Mouse (Mus musculus) 3134 (cell line): ENCODE measurements around the gene Thnsl2.

Source experiments
- DNase-seq: peaks from one replicate; pipeline ENCODE4 v3.0.0-alpha.2; 2011; ENCODE audit warnings: low spot score; ENCODE audit not compliant: insufficient read length; ENCODE audit errors: extremely low read depth

Gene Thnsl2

GRCm38 (mm10) chr6:71135031-71135430, 9.2 kb downstream of the Thnsl2 start:
- no peak for DNase-seq

DNA sequence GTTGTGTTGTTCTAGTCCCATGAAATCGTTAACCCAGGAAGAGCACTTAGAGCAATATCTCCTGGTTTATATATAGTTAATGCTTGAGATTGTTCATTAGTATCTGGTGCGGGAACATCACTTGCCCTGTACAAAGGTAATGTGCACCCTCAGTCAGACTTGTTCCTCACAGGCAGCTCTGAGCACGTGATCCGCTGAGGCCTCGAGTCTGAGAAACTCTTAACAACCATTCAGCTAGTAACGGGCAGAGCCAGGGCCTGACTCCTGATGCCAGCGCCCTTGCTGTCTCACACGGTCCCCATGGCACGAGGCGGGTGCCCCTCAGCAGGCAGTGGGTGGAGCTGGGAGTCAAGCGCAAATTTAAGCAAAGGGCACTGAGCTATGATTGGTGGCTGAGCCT, 10.7 kb downstream of the Thnsl2 start:
- DNase-seq, result no peak

GRCm38 (mm10) chr6:71131038-71131437, 13.2 kb downstream of the Thnsl2 start:
- DNase-seq, result no peak

DNA sequence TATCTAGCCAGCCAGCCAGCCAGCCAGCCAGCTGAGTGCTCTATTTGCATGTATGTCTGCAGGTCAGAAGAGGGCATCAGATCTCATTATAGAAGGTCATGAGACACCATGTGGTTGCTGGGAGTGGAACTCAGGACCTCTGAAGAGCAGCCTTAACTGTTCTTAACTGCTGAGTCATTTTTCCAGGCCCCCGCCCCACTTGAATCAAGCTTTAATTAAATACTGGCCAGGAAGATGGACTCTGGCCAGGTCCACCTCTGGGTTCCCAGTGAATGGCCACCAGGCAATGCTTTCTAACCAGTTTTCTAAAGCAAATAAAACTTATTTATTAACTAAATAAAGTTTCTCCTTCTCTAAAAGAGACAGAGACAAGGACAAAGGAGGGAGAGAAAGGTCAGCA, 14.0 kb downstream of the Thnsl2 start:
- no peak for DNase-seq

DNA sequence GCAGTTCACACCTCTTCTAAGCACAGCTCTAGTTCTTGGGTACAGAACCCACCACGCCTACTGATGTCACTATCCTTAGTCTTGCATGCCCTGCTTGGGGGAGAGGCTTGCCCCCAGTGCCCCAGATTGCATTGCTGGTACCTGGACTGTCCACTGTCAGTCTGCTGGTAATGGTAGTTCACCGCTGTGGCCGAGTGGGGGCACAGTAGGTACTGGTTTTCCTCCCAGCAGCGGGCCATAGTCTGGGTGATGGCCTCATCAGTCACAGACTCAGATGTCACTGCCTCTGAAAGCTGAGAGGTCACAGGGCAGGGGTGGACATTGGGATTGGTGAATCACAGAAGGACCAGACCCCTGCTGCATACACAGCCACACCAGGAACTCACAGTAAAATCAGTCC, 15.2 kb downstream of the Thnsl2 start:
- DNase-seq, result no peak

DNA sequence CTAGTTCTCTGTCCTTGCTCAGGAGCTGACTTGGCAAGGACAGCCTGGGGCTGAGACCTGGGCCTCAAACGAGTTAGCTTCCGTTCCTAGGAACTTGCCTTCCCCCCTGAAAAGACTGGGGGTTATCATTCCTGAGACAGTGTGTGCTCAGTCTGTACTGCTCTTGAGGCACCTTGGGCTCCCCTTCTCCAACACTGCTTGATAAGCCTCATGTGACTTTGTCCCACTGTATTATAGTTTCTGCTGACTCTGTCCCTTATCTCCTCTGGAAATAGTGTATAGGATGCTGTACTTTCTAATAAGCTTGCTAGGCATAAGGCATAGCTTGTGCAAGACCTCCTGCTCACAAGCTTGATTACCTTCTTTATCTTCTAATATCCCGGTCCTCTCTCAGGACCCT, 17.9 kb downstream of the Thnsl2 start:
- DNase-seq, result no peak

DNA sequence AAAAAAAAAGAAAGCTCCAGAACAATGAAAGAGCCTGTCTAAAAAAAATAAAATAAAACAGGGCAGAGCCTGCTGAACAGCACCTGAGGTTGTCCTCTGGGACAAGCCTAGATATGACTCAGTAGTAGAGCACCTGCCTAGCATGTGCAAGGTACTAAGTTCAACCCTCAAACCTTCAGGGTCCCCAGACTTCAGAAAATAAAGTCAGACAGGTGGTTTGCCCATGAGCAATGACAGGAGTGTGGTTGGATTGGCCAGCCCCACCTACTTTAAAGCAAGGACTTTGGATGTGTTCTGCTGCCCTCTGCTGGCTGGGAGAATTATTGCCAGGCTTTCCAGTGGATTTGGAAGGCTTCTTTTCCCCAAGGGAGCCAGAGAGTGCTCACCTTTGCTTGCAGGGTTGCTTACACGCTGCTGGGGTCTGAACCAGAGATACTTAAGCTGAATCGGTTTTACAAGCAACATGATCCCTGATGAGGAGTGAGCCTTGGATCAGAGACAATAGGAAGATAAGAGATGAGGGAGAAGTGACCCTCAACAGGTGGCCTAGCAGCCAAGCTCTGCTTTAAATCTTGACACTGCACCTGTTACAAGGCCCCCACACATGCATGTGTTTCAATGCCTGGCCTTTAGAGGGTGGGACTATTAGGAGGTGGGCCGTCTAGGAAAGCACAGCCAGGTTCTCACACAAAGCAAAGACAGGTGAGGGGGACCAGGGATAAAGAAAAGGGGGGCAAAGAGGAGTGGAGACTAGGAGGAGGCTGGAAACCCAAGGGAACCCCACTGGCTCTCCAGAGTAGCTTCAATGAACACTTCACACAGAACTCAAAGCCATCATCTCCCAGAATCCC, 19.0 kb downstream of the Thnsl2 start:
- no peak for DNase-seq

DNA sequence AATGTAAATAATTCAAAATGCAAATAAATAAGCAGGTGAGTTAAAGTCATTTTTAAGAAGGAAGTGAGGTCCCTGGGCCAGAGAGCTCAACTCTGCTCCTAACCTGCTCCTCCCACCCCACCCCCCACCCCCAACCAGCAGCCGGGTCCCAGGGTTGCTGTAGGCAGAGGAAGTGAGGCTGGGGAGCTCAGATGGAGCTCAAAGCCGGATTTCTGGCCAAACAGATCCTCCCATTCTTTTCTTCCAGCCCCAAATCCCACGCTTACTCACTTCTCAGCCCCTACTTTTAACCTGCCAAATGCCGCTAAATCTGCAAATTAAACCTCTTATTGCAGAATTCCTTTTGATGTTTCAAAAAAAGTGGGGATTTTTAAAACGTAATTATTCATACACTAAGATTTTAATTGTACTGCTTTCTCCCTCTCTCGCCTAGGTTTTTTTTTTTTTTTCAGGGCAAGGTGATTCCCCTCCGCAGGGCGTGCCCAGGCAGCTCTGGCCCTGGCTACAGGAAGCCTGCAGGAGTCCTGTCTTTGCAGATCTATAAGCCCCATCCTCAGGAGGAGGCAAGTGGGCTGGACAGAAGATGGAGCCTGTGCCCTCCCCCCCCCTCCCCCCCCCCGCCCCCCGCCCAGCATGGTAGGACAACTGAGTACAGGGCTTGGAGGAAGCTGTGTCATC, 24.5 kb downstream of the Thnsl2 start:
- no peak for DNase-seq

DNA sequence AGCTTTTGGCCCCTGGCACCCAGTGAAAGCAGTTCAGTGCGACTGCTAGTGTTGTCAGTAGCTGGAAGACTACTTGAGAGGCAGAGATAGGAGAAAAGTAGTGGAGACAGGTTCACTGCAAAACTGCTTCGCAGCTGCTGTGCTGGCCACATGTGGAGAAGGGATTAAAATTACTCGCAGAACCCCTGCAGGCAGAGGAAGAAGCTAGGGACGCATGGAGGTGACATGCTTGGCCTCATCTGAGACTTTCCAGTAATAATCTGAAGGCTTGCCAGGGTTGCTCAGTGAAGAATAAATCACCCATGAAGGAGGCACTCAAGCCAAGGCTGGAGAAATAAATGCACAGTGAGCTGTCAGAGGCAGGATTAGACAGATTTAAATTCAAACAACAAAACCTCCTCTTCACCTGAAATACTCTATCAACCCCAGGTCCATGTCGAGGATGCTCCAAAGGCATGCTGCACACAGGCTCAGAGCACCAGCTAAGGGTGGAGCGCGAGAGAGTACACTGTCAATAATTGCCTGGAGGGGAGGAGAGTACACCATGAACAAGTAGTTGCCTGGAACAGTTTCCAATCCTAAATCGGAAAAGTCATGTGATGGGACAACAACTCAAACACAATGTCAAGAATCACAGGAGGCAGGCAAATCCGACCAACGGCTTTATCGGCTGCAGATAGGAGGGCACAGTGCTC, 32.7 kb downstream of the Thnsl2 start:
- no peak for DNase-seq

DNA sequence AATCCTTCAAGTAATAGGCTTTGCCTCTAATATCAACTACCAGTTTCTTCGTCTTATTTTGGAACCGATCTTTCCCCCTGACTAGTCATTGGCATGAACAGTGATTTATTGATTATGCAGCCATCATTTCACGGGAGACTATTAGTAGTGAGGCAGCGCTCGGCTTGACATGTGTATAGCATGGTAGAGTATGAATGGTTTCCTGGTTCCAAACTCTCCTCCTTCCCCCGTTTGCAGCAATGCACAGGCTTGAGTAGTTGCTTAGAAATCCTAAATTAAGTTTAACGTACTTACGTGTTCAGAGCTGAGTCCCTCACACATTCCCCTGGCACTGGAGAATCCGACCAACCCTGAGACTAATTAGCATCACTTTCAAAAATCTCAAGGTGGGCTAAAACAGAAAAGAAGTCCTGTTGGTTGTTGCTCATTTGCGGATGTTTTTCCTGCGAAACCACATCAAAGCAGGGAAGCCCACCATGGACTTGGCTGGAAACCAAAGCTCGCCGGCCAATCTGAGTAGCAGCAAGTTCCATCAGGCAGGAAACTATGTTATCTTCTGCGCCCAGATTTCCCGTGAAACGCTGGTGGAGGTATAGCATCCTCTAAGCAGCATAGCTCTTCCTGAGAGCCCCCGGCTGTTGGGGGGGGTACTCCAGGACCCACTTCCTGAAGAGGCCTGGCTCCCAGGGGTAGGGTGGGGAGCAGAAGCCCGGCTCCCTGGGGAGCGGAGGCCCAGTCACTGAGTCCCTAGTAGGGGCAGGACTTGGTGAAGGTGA, 37.9 kb downstream of the Thnsl2 start:
- DNase-seq, result no peak

GRCm38 (mm10) chr6:71096126-71096525, 48.1 kb downstream of the Thnsl2 start:
- no peak for DNase-seq

- no peak for DNase-seq
These were observed 49.5 kb downstream of the Thnsl2 start for GRCm38 (mm10) chr6:71094693-71095092.

GRCm38 (mm10) chr6:71093686-71094085, 50.6 kb downstream of the Thnsl2 start:
- no peak for DNase-seq

- DNase-seq, result no peak
These were observed 53.8 kb downstream of the Thnsl2 start for GRCm38 (mm10) chr6:71090475-71090874.

DNA sequence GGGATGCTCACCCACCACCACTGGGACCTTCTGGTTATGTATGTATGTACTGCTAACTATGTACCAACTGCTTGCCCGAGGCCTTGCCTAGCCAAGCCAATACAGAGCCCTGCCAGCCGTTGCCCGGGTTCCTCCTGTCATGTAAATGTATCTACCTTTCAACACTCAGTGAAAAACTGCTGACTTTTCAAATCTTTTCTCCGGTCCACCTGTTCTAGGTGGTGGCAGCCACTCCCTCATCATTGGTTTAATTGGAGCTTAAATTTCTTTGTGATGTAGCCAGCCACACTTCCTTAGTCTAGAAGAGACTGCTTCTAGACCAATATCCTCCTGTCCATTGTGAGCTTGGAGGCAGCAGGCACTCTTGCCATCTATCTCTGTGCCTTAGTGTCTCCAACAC, 54.5 kb downstream of the Thnsl2 start:
- DNase-seq, result no peak

- no peak for DNase-seq
These were observed 55.2 kb downstream of the Thnsl2 start for GRCm38 (mm10) chr6:71088992-71089391.

DNA sequence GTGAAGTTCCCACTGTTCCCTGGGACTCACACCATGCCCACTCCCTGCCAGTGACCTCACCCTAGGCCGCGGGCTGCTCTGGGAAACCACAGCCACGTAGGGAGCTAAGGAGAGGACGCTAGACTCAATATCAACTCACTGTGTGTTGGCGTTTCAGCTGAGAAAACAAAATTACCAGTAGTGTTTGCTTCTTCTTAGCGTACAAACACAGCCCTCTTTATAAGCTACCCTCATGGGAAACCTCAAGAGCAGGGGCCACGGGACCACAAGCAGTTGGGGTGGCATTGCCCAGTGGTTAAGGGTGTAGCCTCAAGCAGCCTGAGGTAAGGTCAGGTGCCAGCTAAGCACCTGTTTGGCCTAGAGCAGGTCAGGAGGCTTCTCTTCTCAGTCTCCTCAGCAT, 60.8 kb downstream of the Thnsl2 start:
- DNase-seq, result no peak

DNA sequence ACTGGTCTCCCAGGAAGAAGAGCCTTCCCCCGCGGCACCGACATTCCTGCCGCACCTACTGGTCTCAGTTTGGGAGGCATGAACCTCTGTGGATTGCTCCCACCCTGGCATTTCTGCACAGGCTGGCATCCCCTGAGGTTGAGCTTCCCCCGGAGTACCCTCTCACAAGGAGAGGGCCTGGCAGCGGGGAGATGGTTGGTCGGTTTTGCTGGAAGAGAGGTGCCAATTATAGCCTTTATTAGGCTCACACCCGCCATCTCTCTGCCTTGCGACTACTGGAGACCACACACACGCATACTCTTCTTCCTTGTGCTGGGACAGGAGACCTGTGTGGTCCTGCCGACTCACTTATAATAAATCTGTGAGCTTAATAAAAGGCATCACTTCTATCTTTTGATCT, 62.2 kb downstream of the Thnsl2 start:
- no peak for DNase-seq

DNA sequence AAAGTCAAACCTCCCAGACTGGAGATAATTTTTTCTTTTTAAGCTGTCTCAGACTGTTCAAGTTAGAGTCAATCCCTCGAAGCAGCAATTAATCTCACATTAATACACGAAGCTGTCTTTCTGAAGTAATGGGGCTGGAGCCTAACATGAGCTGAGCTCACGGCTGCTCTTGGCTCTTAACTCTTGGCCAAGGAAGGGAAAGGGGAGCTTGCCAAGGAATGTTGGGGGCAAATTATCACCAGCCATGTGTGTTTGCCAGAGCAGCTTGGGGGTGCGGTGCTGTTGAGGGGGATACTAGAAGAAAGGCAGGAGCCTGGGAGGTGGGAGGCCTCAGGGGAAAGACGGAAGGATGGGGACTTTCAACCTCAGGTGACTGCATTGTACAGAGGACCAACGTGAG, 63.0 kb downstream of the Thnsl2 start:
- DNase-seq, result no peak
